Mouse (Mus musculus) granulocyte monocyte progenitor cell, adult 5-6 weeks (primary cell): ENCODE measurements around the gene Ccdc9. TPM values are rescaled to one million over a fixed set of nuclear protein-coding genes. Genes with fewer than 3 reads are reported as not detected.

Source experiments
- ATAC-seq: replicated peaks from 2 replicates; pipeline ENCODE4 v1.8.0; 2016; ENCODE audit warnings: mild to moderate bottlenecking, moderate TSS enrichment, inconsistent platforms; ENCODE audit not compliant: poor library complexity, severe bottlenecking
- total RNA-seq, 2 experiments: library from RNA; stranded (forward) in 1 of 2; stranded (reverse) in 1 of 2; fragments of 200-712, 200-1000 nt in 1 of 2; fragments of >200 nt in 1 of 2; fragmentation: Nextera tagmentation in 1 of 2; gene quantifications; 2 replicates each; pipeline ENCODE4 v1.2.3; 2014 to 2017

The Ccdc9 gene
- 31.7 and 50.9 TPM in 2 replicates for total RNA-seq (2014; fragmentation: Nextera tagmentation)
- total RNA-seq (2017), result 54.0 and 62.0 TPM in 2 replicates

DNA sequence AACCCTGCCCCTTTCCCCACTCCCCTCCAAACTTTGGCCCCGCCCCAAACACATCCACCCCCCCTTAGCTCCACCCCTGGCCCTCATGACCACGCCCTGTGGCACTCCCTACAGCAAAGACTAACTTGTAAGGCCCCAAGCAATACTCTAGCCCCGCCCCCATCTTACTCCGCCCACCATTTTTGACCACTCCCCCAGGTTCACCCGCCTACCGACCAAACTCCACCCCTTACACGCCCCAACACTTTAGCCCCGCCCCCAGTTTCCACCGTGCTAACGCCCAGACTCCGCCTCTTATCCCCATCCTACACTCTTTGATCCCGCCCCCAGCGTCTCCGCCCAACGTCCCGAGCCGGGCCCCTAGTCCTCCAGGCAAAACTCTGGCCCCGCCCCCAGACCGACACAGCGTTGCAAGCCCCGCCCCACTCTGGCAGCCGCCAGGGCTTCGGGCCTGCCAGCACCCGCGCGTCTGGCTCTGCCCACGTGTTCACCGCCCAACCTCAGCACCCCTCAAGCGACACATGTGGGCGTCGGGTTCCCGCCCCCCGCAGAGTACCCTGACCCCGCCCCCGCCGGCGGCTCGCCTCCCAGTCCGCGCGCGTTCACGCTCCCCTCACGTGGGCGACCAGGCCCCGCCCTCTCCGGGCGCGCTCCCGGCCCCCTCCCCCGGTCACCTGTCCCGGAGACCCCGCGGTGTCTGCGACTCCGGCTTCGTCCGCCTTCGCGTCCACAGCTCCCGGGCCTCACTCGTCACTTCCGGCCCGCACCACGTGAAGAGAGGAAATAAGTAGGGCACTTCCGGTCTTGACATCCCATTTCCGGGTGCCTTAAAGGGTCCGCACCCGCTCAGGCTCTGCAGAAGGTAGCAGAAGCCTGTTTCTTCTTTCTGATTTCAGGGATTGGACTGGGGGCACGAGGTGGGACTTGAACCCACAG is at the start of gene Ccdc9:
Ccdc9 (minus strand) TSS at position 770 of the 936 bp plus-strand sequence.
- ATAC-seq, result peak; percentile 77

- ATAC-seq, result no peak
Measured at GRCm38 (mm10) chr7:16329146-16329545, 42.6 kb upstream of the Ccdc9 start.

GRCm38 (mm10) chr7:16326607-16326971 is 40.0 kb upstream of the Ccdc9 start:
- no peak for ATAC-seq

DNA sequence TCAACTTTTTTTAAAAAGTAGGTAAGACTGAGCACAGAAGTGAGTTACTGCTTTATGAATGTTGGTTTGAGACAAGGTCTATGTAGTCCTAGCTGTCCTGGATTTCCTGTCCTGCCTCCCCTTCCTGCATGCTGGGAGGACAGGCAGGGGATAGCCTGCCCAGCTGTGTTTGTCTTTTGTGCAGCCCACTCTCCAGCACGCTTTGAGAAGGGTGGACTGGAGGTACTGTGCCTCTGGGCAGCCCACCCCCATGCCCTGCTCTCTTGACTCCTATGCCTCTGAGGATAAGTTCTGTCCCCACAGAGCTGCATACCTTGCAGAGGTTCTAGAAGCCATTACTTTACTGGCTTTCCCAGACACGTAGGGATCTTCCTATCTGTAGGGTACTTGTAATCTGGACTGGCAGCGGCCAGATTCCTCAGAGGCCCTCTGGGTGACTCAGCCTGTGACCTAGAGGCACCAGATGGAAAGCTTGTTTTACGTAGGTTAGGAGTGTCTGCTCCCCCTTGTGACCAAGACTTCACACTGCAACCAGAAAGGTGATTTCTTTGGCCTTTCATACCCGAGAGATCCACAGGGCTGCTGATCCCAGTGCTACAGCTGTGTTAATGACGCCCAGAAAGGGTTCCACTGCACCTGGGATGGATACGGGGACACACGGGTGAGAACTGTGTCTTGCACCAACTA is 39.5 kb upstream of the Ccdc9 start:
- ATAC-seq, result peak; percentile 96

GRCm38 (mm10) chr7:16324661-16325060 is 38.1 kb upstream of the Ccdc9 start:
- ATAC-seq, result no peak

- ATAC-seq, result no peak
Measured at GRCm38 (mm10) chr7:16320479-16320878, 33.9 kb upstream of the Ccdc9 start.

- ATAC-seq, result no peak
Measured at GRCm38 (mm10) chr7:16319216-16319615, 32.6 kb upstream of the Ccdc9 start.

DNA sequence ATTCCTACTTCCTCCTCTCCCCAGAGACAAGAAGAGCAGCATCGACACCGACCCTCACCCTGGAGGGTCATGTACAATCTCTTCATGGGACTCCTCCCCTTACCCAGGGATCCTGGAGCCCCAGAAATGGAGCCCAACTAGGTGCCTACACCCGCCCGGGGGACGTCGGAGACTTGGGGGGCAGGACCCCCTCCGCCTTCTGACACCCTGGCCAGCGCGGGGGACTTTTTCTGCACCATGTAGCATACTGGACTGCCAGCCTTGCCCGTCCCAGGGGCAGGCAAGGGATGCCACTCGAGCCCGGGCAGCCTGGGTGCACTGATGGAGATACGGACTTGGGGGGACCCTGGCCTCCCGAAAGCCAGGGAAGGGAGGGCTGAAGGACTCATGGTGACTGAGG is 30.5 kb upstream of the Ccdc9 start:
- no peak for ATAC-seq

DNA sequence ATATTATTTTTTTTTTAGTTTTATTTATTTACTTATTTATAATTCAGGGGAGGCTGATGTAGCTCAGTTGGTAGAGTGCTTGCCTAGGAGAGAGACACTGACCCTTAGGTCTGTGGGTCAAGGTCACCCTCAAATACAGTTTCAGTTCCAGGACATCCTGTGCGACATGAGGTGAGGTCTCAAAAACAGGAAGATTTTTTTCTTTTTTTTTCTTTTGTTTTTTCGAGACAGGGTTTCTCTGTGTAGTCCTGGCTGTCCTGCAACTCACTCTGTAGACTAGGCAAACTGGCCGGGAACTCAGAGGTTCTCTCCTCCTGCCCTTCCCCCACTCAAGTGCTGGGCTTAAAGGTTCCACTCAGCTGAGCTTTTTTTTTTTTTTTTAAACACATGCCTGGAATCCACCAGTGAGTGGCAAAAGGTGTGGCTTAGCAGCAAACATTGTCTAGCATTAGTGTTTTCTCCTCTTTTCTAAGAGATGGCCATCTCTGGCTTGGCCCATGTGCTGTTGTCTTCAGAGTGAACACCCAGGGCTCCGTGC is 28.7 kb upstream of the Ccdc9 start:
- ATAC-seq, result no peak

GRCm38 (mm10) chr7:16314221-16314775 is 27.7 kb upstream of the Ccdc9 start:
- no peak for ATAC-seq

- ATAC-seq, result peak; percentile 18
Measured at GRCm38 (mm10) chr7:16313481-16314220, 27.1 kb upstream of the Ccdc9 start.

DNA sequence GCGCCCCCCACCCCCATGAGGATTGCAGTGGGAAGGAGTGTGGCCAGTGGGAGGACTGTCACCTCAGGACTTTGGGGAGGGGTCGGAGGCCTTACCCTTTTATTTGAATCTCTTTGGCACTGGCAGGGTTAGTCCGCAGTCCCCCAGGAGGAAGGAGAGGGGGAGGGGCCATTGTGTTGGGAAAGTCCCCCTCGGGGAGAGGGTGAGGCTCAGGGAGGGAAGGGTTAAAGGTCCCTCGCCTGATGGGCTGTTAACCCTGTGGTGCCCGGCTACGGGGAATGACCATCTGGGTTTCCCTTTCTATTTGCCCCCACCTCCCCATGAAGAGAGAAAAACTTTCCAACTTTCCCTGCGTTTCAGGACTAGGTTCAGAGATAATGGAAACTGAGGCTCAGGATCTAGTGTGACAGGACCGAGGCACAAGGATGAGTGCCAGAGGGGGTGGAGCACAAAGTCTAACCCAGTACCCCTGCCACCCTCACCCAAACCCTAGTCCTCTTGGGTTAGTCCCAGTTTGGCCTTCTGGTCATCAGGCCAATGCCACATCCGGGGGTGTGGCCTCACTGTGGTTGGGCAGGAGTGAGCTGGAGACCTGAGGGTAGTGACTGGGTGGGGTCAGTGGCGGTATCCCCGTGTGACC is 26.2 kb upstream of the Ccdc9 start:
- ATAC-seq, result peak; percentile 38

DNA sequence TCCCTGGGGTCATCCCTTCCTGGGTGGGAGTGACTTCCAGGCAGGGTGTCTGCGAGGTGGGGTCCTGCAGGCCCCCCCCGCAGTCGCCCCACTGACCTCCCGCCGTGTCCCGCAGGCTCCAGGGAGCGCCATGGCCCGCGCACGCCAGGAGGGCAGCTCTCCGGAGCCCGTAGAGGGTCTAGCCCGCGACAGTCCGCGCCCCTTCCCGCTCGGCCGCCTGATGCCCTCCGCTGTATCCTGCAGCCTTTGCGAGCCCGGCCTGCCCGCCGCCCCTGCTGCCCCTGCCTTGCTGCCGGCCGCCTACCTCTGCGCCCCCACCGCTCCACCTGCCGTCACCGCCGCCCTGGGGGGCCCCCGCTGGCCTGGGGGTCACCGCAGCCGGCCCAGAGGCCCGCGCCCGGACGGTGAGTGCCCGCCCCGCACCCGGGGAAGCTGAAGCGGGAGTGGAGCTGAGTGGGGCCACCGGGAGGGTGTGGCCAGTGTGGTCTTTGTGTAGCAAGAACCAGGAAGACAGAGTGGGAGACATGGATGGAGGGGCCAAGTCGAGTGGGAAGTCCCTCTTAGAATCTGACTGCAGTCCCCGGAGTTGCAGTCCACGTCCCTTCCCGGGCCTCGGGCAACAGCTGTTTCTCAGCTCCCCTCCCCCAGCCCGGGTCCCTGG is 25.5 kb upstream of the Ccdc9 start:
- 0 out of 2 replicates have a peak, but pooled peaks have one; percentile 3 for ATAC-seq

- ATAC-seq, result peak; percentile 11
Measured at GRCm38 (mm10) chr7:16311453-16312004, 24.9 kb upstream of the Ccdc9 start.

DNA sequence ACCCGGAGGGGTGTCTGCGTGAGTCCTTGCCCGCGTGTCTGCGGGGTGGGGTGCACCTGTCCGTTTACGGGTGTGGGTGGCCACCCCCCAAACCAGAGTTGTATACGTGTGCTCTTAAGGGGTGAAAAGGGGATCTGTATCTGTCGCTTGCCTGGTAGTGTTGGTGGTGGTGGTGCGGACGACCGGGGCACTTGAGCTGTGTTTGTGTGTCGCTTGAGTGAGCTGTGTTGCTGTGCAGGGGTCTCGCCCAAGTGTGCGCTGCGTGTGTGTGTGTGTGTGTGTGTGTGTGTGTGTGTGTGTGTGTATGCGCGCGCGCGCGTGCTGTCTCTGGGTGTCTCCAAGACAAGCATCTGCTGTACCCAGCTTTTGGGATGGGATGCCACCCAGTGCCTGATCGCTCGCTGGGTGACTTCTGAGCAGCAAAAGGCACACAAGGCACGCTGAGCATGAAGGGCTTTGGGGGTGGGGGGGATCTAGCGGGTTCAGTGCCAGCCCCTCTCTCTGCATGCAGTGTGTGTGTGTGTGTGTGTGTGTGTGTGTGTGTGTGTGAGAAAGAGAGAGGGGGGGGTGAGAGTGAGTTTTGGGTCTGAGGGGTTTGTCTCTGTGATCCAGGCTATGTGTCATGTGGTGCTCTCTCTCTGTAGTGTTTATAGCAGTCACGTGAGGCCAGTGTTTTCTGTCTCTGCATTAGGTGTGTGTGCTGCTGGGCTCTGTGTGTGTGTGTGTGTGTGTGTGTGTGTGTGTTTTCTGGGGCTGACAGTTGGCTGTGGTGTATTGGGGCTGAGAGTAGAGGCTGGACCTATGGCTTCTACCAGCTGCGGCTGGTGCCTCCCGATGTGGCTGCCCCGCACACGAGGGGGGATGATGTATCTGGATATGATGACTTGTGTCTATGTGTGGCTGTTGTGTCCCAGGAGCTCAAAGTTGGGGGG is 24.2 kb upstream of the Ccdc9 start:
- ATAC-seq, result no peak

GRCm38 (mm10) chr7:16310020-16310520 is 23.5 kb upstream of the Ccdc9 start:
- peak; percentile 23 for ATAC-seq

DNA sequence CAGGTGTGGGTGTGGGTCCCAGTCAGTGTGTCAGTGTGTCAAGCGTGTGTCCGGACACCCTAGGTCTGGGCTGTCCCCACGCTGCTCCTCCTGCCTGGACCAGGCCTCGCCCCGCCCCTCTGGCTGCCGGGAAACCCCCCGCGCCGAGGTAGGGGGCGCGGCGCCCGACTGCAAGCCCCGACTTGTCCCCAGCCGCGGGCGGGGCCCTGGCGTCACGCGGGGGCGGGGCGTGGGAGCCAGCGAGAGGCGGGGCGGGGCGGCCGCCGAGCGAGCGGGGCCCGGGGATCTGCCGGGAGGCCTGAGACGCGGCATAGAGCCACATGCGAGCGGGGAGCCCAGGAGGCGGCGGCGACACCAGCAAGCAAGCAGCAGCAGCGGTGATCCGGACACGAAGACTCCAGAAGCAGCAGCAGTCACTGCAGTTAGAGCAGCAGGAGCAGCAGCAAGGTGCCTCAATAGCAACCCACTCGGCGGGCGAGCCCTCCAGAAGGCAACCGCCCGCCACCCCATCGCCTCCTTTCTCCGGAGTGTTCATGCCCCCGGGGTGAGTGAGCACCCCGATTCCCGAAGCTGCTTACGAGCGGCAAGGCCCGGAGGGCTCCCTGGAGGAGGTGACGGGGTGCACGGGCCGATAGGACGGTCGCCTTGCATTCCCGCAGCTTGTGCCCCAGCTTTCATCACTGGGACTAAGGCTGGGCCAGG is 22.9 kb upstream of the Ccdc9 start:
- peak; percentile 19 for ATAC-seq
